In genomic region chr5:52612776-52613175, GRCm38 (mm10) we compare ENCODE assay signal across 33 mouse cellular contexts. TPM values are rescaled to one million over a fixed set of nuclear protein-coding genes. Genes with fewer than 3 reads are reported as not detected.
"Had no signal": no experiment of that assay in that cellular context is flagged by ENCODE, and none has a peak within 500 bp of the region (broad histone marks: within the 10 kb centered on the region; RNA-seq: fewer than 3 reads in every experiment).

No protein-coding gene starts in this region.

- ATAC-seq: liver, postnatal 0 days; lung, postnatal 0 days; midbrain, embryonic 13.5 days; midbrain, embryonic 15.5 days; midbrain, embryonic 16.5 days had no signal

- H3K36me3 ChIP-seq: limb, embryonic 10.5 days; limb, embryonic 12.5 days; limb, embryonic 13.5 days; limb, embryonic 15.5 days; liver, embryonic 13.5 days; liver, embryonic 15.5 days; lung, embryonic 15.5 days; midbrain, embryonic 10.5 days; midbrain, embryonic 12.5 days; midbrain, embryonic 13.5 days; midbrain, embryonic 15.5 days had no signal

- H3K4me2 ChIP-seq: limb, embryonic 12.5 days; limb, embryonic 13.5 days; limb, embryonic 15.5 days; liver, embryonic 11.5 days; liver, embryonic 13.5 days; liver, embryonic 15.5 days; lung, embryonic 14.5 days; lung, embryonic 15.5 days; midbrain, embryonic 11.5 days; midbrain, embryonic 12.5 days; midbrain, embryonic 13.5 days; midbrain, embryonic 15.5 days had no signal

- H3K4me1 ChIP-seq: liver, embryonic 15.5 days had no signal

- H3K9me3 ChIP-seq: limb, embryonic 10.5 days; limb, embryonic 15.5 days; liver, embryonic 13.5 days; liver, embryonic 15.5 days; lung, embryonic 15.5 days; midbrain, embryonic 15.5 days had no signal

- DNase-seq: left cerebral cortex, postnatal 4 days; liver; liver, embryonic 13.5 days; liver, postnatal 0 days; lung, adult 18-20 months; lung, adult 2 months; lung, embryonic 14.5 days; lung, postnatal 10 days; lung, postnatal 14 days; lung, postnatal 36 days; lung, postnatal 4 days; midbrain, embryonic 14.5 days had no signal

- H3K27ac ChIP-seq: left cerebral cortex, adult 2 months; limb, embryonic 10.5 days; limb, embryonic 12.5 days; limb, embryonic 13.5 days; limb, embryonic 15.5 days; liver, embryonic 13.5 days; liver, embryonic 14.5 days; liver, embryonic 15.5 days; lung, embryonic 15.5 days; macrophage; midbrain, embryonic 10.5 days; midbrain, embryonic 12.5 days; midbrain, embryonic 13.5 days; midbrain, embryonic 15.5 days had no signal

- H3K27me3 ChIP-seq: midbrain, embryonic 13.5 days; midbrain, embryonic 15.5 days had no signal

- H3K4me3 ChIP-seq: left cerebral cortex, adult 2 months; limb, embryonic 10.5 days; limb, embryonic 12.5 days; limb, embryonic 13.5 days; limb, embryonic 15.5 days; liver, embryonic 13.5 days; liver, embryonic 15.5 days; lung, embryonic 15.5 days; megakaryocyte, embryonic 14.5 days; midbrain, embryonic 10.5 days; midbrain, embryonic 12.5 days; midbrain, embryonic 13.5 days; midbrain, embryonic 15.5 days; myocyte had no signal

- H3K9ac ChIP-seq: limb, embryonic 12.5 days; limb, embryonic 13.5 days; limb, embryonic 15.5 days; liver, embryonic 13.5 days; liver, embryonic 14.5 days; liver, embryonic 15.5 days; liver, postnatal 0 days; lung, embryonic 14.5 days; lung, embryonic 15.5 days; midbrain, embryonic 12.5 days; midbrain, embryonic 13.5 days; midbrain, embryonic 15.5 days had no signal

RNA-seq across cellular contexts. Expression of gene Lgi2, which starts 46.5 kb away (rescaled TPM):
- total RNA-seq: megakaryocyte, adult 5-6 weeks; megakaryocyte-erythroid progenitor cell, adult 5-6 weeks had no signal
- polyA plus RNA-seq: macrophage had no signal
